Mouse (Mus musculus): ENCODE measurements around the gene Rnf224. TPM values are rescaled to one million over a fixed set of nuclear protein-coding genes. Genes with fewer than 3 reads are reported as not detected.

The Rnf224 gene
- not detected in 2 replicates for polyA plus RNA-seq (2012; rRNA removed)

DNA sequence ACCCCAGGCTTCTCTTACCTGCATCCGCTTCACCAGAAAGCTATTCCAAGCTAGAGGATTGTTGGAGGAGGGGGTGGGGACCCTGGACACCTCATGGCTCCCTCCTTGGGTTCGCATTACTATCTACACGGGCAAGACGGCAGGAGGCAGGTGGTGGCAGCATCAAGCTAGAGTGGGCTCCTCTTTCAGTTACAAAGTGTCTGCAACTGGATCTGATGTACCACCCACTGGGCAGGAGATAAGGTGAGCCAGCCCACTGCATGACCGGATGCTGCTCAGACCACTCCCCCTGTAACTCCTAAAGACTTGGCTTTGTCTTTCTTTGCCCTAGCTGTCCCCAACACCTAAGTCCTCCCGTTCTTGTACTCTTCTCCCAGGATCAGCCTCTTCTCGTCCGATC lies at the start of gene Rnf224:
Rnf224 (minus strand) TSS at position 174 of the 400 bp plus-strand sequence.
- no peak for DNase-seq (ENCODE audit: low read depth, low spot score)
- WGBS: 69% methylated on average over 8 of the region's 8 CpGs

DNA sequence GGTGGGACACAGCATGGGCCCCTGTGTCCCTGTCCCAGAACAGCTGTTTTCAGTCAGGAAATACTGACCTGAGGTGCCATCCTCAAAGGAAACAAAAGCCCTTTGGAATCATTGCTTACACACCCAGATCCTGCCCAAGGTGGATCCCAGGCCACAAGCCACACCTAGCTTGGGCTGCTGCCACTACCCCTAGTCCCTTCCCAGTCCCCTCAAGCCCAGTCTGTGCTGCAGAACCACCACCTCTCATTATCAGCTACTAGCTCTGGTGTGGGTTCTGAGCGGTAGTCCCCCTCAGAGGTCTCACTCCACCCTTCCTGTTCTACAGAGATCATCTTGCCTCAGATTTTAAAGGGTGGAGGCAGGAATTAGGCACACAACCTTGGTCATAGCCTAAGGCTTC lies 49.7 kb upstream of the Rnf224 start:
- 26% methylated on average over 1 of the region's 1 CpGs for WGBS
- DNase-seq (ENCODE audit: low read depth, low spot score): no peak

DNA sequence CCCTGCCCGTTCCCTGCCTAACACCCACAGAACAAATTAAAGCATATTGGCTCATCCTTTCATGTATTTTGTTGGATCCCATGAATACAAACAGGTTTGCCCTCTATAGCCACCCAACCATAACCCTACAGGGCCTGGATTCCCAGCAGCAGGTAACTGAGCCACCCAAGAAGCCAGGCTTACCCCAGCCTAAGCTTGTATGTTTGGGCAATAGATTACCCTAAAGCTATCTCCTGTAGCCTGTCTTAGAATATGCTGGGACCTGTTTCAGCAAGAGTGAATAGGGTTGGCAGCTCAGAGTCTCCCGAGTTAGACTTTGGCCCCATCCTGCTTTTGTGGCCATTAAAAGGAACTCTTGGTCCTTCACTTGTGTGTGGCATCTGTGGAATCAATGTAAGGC lies 49.0 kb upstream of the Rnf224 start:
- WGBS: 41% methylated on average over 2 of the region's 2 CpGs

DNA sequence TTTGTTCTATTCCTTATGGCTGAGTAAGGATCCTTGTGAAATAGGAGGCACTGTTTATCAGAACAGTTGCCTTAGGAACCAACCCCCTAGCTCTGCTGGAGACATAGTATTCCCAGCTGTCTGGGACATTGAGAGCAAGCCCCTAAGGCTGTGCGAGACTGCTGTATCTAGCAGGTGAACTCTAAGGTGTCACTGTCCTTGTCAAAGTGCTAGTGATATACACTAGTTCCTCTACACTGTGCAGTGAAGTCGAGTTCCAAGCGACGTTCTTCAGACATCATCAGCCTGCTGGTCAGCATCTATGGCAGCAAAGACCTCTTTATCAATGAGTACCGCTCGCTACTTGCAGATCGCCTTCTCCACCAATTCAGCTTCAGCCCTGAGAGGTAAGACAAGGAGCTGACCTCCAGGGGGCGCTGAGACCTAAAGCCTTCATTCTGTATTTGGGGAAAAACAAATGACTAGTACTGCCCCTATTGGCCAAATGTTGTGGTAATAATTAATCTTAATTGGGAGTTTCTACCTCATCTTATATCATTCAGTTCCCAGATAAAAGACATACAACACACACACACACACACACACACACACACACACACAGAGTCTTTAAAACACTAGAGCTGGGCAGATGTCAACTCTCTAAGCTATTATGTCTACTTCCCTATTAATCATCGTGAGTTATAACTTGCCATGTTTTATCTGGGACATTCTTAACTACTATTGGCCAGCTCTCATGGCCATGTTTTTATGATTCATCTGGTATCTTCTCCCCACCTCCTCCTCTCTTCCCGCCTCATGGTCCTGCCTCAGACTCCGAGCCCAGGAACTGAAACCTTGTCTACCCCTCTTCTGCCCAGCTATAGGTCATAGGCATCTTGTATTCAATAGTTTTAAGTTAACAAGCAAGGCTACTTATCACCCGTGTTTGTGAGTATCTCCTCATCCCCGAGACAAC lies 42.6 kb upstream of the Rnf224 start:
- 34% methylated on average over 13 of the region's 13 CpGs for WGBS
- peak; percentile 83 for DNase-seq (ENCODE audit: low read depth, low spot score)

More for the DNA sequence above, 49.0 kb upstream of the Rnf224 start:
- DNase-seq (ENCODE audit: low read depth, low spot score): no peak

DNA sequence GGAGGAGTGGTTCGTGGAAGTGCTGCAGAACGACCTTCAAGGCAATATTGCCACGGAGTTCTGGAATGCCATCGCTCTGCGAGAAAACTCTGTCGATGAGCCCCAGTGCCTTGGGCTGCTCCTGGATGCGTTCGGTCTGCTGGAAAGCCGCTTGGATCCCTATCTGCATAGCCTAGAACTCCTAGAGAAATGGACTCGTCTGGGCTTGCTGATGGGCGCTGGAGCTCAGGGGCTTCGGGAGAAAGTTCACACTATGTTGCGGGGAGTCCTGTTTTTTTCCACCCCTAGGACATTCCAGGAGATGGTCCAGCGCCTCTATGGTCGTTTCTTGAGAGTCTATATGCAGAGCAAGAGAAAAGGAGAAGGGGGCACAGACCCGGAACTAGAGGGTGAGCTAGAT lies 36.4 kb upstream of the Rnf224 start:
- no peak for DNase-seq (ENCODE audit: low read depth, low spot score)
- WGBS: 24% methylated on average over 16 of the region's 16 CpGs

DNA sequence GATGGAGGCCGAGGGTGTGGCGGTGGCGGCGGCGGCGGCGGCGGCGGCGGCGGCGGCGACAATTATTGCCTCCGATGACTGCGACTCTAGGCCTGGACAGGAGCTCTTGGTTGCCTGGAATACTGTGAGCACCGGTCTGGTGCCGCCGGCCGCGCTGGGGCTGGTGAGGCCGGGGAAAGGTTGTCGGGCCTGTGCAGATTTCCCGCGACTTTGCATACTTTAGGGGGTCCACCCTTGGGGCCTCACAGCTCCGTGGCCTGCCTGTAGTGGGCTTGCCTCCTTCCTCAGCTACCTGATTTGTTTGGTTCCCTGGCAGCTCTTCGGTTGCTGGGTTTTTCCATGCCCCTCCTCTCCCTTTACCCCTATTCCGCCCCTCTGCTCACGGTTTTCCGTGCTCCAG lies 35.9 kb upstream of the Rnf224 start:
- 1% methylated on average over 29 of the region's 29 CpGs for WGBS
- no peak for DNase-seq (ENCODE audit: low read depth, low spot score)

DNA sequence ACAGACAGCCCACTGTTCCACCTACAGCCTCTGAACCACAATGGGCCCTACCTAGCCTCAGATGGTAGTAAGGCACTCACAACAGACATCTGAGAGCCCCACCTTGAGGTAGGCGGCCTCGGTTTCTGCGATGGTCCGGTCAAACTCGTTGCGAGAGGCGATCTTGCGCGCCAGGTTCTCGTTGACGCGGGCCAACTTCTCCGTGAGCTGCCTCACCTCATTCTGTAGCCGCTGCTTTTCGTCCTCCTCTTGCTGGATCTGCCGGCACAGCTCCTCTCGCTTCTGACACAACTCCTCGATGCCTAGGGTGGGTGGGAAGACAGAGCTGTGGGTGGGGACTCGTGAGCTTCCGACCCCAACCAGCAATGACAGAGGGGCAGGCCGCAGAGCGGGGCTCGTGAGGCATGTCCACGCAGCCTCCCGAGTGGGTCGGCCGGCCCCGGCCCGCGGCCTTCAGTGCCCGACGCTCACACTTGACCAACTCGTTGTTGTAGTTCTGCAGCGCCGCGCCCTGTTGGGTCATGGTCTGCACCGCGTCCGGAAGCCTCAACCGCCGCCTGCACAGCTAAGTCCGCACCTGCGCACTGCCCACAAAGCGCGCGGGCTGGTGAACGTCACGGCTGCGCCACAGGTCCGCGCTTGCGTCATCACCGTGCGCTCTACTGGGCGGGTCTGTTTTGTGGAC lies 35.4 kb upstream of the Rnf224 start, which contains the start of the genes Ssna1 and Anapc2:
Ssna1 (minus strand) TSS at position 612 of the 685 bp plus-strand sequence.
Anapc2 (plus strand) TSS at position 652 of the 685 bp plus-strand sequence.
- DNase-seq (ENCODE audit: low read depth, low spot score): peak; percentile 82
- WGBS: under 1% methylated on average over 55 of the region's 55 CpGs

DNA sequence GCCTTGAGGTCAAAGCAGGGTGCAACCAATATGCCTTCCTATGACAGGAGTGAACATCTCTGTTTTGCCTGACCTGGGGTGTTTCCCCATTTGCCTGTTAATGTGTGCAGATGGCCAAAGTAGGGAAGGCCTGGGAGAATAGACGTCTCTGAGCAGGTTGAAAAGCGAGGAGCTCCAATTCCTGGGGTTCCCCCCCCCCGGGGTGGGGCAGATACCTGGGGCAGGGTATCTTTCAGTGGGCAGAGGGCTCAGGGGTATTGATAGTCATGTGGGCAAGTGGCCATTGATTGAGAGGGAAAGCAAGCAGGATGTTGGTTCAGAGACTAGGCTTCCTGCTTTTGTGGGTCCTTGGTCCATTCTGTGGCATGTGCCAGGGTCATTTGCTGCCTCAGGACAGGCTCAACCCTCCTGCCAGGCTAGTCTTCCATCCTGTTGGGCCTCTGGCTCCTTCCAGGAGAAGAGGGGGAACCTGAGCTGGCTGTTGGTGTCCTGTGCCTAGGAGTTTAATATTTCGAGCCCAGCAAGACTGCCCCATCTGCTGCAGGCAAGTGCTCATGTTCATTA lies 31.2 kb upstream of the Rnf224 start:
- no peak for DNase-seq (ENCODE audit: low read depth, low spot score)
- WGBS: 40% methylated on average over 4 of the region's 4 CpGs

DNA sequence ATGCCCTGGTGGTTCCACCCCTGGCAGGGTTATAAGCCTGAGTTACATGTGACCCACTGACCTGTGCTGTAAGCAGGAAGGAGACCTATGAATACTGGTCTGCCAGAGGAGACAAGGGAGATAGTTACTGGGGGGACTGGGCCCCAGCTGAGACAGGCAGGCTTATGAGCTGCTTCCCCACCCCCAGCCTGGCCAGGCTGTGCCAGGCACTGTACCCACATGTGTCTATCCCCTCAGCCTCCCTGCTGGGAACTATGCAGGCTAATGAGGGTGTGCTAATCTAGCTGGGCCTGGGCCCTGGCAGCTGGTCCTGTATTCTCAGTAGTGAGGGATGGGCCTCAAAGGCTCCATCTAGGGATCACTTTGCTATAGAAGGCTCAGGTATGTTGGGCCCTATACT lies 30.7 kb upstream of the Rnf224 start:
- DNase-seq (ENCODE audit: low read depth, low spot score): no peak

DNA sequence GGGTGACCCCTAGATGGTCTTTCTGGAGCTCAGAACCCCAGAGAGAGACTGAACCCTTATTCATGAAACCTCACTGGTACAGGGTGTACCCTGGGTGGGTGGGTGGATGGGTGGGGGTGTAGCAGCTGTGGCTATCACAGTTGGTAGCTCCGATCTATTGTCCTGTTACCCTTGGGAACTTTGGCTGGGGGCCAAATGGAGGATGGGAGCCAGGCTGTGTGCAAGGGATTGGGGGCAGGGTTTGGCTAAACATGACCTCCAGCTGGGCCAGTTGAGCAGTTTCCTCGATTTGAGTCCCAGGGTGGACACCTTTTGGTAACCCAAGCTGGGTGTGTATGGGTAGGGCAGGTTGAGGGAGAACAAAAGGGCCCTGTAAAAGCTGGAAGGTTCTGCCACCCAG lies 30.1 kb upstream of the Rnf224 start:
- DNase-seq (ENCODE audit: low read depth, low spot score): peak; percentile 76

DNA sequence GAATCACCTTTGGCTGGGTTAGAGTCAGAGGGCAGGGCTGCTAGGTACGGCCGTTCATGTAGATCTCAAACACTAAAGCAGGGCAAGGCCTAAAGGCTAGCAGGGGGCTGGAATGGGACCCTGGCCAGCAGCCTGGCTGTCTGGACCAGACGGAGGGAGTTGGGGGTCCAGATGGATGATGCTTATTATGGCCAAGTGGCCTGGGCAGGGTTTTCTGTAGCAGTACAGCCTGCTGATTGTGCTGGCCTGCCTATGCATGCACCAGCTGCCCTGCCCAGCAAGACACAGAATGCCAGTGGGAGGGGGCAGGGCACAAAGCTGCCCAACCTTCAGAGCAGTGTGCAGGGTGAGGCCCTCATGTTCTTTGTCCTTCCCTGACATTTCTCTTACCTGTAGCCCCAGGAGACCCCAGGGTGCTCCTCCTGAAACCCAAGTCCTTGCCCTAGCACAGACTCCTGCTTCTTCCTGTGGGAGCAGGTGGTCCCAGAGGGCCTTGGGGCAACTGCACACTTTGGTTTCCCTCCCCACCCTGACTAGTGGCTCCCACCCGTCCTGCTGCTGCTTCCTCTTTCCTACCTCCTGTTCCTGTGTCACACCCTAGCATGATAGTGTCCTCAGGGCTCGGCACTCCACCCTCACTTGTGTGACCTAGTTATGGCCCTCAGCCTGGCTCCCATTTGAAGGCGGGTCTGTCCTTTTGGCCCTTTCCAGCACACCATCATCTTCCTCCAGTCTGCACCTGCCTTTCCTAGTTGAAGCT lies 29.5 kb upstream of the Rnf224 start:
- 31% methylated on average over 6 of the region's 6 CpGs for WGBS
- DNase-seq (ENCODE audit: low read depth, low spot score): peak; percentile 81

More for the DNA sequence above, 30.1 kb upstream of the Rnf224 start:
- 15% methylated on average over 2 of the region's 2 CpGs for WGBS

DNA sequence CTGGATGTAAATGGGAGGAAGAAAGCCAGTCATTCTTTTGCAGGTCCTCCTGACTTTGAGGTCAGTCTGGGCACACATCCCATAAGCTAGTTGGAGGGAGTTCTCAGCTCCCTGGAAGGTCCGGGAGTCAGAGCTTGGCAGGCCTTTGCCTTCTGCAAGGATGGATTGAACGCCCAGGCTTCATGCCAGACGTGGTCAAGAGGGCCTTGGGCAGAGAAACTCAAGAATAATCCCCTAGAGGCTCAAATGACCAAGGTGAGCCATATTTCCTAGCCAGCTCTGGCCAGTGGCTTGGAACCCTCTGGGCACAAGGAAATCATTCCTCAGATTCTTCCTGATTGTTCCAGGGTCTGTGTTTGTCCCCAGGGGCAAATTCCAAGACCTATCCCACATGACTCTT lies 28.3 kb upstream of the Rnf224 start:
- 25% methylated on average over 3 of the region's 3 CpGs for WGBS
- no peak for DNase-seq (ENCODE audit: low read depth, low spot score)

DNA sequence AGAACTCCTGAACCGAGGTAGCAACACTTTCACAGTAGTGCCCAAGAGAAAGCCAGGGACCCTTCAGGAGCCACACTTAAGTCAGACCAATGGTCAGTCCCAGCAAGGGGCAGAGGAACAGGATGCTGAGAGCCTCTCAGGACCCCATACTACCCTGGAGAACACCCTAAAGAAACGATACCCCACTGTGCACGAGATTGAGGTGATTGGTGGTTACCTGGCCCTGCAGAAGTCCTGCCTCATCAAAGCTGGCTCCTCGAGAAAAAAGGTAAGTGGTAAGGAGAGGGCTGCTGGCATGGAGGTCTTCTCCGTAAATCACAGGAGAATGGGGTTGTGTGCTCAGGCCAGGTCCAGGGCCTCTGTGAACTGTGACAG lies 27.7 kb upstream of the Rnf224 start:
- WGBS: 33% methylated on average over 5 of the region's 5 CpGs
- no peak for DNase-seq (ENCODE audit: low read depth, low spot score)

DNA sequence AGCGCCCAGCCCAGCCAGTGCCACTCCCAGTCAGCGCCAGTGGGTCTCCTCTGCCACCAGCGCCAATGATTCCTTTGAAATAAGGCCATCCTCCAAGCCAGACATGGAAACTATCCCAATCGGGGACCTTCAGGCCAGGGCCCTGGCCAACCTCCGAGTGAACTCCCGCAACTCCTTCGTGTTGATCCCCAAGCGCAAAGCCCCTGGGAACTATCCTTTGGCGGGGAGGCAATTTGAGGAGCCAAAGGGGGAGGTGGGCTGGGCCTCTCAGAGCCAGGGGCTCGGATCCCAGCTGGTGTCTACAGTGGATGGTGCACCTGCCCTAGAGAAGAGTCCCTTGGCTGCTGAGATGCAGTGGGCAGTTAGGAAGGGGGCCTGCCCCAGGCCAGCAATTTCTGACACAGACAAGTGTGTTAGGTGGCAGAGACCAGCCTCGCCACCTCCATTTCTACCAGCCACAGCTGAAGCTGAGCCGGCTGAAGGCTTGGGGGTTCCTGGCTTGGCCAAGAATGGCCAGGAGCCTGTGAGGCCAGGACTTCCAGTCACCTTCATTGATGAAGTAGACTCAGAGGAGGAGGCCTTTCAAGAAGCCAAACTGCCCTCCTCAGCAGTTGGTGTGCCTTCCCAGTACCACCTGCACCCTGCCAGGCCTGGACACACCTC lies 27.2 kb upstream of the Rnf224 start:
- 13% methylated on average over 12 of the region's 12 CpGs for WGBS
- DNase-seq (ENCODE audit: low read depth, low spot score): no peak

DNA sequence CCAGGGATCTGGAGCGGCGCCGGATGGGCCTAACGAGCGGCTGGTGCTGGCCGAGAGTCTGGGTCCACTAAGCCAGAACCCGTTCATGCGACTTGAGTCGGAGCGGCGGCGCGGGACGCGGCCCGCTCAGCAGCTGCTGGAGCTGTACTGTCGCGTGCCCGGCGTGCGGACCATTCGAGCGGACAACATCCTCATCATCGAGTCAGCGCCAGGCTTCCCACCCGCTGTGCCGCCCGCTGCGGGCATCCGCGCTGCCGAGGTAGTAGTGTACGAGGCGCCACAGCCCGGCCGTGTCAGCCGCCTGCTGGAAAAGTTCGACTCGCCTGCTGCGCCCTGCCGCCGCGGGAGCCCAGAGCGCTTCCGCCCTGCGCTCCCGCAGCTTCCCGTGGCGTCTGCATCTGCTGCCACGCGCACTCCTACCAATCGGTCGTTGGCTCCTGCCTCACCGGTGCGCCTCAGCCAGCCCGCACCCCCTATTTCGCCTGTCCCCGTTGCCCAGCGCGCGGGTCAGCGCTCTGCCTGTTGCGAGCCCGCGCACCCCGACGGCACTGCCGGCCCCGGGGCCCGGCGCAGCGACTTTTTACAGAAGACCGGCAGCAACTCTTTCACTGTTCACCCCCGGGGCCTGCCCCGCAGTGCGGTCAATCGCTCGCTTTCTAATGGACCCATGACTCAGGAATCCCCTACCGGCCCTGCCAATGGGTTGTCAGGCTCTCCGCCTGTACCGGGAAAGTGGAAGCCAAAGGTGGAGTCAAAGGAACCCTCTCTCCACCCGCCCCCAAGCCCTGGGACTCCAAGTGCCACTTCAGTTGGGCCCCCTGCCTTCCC lies 26.4 kb upstream of the Rnf224 start:
- under 1% methylated on average over 82 of the region's 82 CpGs for WGBS
- no peak for DNase-seq (ENCODE audit: low read depth, low spot score)

DNA sequence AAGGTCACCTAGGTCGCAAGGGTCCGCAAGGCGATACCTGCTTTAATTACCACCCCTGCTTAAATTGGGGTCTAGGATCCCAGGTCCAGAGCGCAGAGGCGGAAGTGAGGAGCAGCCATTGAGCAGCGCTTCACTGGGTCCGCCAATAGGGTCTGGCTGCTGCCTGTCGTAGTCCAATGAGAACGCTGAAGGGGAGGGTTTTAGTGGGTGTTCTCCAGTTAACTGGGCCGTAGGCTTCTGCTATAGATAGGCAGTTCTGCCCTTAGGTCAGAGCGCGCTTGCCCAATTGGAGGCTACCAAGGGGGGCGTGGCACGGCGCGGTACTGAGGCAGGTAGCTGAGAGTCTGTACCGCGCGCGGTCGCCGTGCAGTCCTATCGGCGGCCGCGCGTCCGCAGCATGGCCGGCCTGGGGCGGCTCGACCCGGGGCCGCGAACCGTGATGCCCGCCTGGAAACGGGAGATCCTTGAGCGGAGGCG lies 25.7 kb upstream of the Rnf224 start, which contains the start of gene Tprn:
Tprn (plus strand) TSS at position 328 of the 477 bp plus-strand sequence.
- peak; percentile 94 for DNase-seq (ENCODE audit: low read depth, low spot score)
- WGBS: under 1% methylated on average over 39 of the region's 39 CpGs

DNA sequence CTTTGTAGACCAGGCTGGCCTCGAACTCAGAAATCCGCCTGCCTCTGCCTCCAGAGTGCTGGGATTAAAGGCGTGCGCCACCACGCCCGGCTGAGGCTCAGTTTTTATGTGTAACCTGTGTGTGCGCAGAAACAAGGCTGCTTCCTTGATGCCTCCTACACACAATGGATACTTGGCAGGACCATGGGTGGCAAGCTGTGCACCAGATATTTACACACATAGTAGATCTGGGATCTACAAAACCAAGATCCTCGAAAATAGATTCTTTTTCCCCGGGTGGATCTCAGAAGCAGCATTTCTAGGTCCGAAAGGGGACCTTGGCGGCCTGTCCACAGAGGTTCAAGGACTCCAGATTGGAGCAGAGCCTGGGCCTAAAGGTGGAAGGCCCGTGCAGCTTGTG lies 25.3 kb upstream of the Rnf224 start:
- 31% methylated on average over 12 of the region's 12 CpGs for WGBS
- DNase-seq (ENCODE audit: low read depth, low spot score): no peak

DNA sequence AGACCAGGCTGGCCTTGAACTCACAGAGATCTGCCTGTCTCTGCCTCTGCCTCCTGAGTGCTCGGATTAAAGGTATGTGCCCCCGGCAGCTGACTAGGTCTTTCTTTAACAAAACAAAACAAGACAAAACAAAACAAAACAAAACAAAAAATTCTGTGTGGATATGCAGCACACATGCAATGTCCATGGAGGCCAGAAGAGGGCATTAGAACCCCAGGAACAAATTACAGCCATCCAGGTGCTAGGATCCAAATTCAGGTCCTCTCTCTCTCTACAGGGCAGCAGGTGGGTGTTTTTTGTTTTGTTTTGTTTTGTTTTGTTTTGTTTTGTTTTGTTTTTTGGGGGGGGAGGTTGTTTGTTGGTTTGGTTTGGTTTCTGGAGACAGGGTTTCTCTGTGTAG lies 22.3 kb upstream of the Rnf224 start:
- DNase-seq (ENCODE audit: low read depth, low spot score): no peak
- 58% methylated on average over 2 of the region's 2 CpGs for WGBS
